Mouse (Mus musculus) adrenal gland, postnatal 0 days (tissue): ENCODE measurements around the gene Stx8. TPM values are rescaled to one million over a fixed set of nuclear protein-coding genes. Genes with fewer than 3 reads are reported as not detected.

Experiments
- microRNA-seq: library from miRNA; unstranded; fragments of <30 nt; microRNA quantifications from one replicate; pipeline ENCODE4, GENCODE M21; 2016; ENCODE audit warnings: borderline replicate concordance; ENCODE audit not compliant: insufficient number of aligned reads
- polyA plus RNA-seq: library from polyadenylated mRNA; unstranded; fragments of >200 nt; fragmentation: Nextera tagmentation; extraction: Ambion mirVana; gene quantifications from 2 replicates; pipeline ENCODE4 v1.2.1, GENCODE M21; 2015

Gene Stx8
- 69.6 and 81.9 TPM in 2 replicates for polyA plus RNA-seq

DNA sequence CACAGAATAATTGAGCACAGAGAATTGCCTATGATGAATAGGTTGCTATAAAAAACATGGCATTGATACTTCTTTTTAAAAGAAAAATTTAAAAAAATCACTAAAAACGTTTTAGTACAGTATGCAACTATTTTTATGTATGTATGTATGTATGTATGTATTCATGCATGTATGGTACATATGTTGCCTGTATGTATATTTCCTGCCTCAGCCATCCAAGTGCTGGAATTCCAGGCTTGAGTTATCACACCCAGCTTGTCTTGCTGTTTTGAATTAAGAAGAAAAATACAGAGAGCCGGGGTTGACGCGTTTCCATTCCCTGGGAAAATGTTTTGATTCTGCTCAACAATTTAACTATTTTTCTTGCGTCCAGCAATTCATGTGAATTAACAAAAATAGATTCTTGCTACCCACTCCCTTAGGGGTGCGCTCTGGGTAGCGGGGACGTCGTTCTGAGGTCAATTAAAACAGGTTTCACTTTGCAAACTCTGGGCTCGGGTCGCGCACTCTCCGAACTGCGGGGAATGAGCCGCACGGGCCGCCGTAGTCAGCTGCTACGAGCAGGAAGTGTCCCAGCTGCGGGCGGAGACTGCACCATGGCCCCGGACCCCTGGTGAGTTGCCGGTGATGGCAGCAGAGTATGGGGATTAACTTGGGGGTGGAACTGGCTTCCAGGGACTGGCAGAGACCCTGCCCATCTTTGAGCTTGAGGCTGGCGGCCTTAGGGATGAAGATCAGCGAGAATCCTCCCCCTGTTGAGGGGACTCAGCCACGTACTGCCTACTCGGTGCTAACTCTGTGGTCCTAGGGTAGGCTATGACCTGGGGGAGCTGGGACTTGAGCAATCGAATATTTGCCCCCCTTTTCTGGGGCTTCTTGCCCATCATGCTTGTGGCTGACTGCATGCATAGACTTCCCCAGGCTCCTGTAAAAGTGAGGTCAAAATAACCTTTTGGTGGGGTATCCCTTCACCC is at the start of gene Stx8:
Stx8 (plus strand) TSS at position 289 of the 974 bp plus-strand sequence.

GRCm38 (mm10) chr11:67921827-67922754 is 43.9 kb upstream of the Stx8 start, which contains the start of gene Usp43:
Gene Usp43, minus strand, starts transcription at chr11:67922153.

GRCm38 (mm10) chr11:67965242-67965883 is 630 bp upstream of the Stx8 start, which contains the start of gene Cfap52:
Gene Cfap52, minus strand, starts transcription at chr11:67965651.

Small RNAs within 50 kb of the gene (microRNA-seq; reads per million reads assigned to microRNA genes)
- gene Mir6406 = not detected

Other genes with a start within 250 kb of the Stx8 start
- 0.05 and 0.12 TPM in 2 replicates for gene Glp2r, start 195.0 kb upstream of the Stx8 start, polyA plus RNA-seq
- gene Gsg1l2, start 191.6 kb upstream of the Stx8 start, polyA plus RNA-seq = not detected in 2 replicates
- 0.32 and 0.65 TPM in 2 replicates for gene Dhrs7c, start 168.0 kb upstream of the Stx8 start, polyA plus RNA-seq
- gene Usp43, start 44.0 kb upstream of the Stx8 start, polyA plus RNA-seq = 0.41 and 0.72 TPM in 2 replicates
- gene Cfap52, start 542 bp upstream of the Stx8 start, polyA plus RNA-seq = not detected in 2 replicates